Mouse (Mus musculus) hindbrain, embryonic 11.5 days (tissue): ENCODE results near the gene Itgav. TPM values are rescaled to one million over a fixed set of nuclear protein-coding genes. Genes with fewer than 3 reads are reported as not detected.

Experiments
- ATAC-seq: fragments of 200-750 bp; cut with Nextera tagmentation; 2 replicates; pipeline ENCODE4 v1.8.0; 2017; ENCODE audit warnings: mild to moderate bottlenecking, moderate TSS enrichment, moderate library complexity; ENCODE audit not compliant: low FRiP score
- DNase-seq: peaks from one replicate; pipeline ENCODE4 v3.0.0-alpha.2; 2015; ENCODE audit warnings: low spot score
- H3K27ac ChIP-seq: fragments of 300-500 bp; sonication (generic); 2 replicates; pipeline ENCODE4 v1.5.1; 2014; ENCODE audit warnings: mild to moderate bottlenecking, low read depth, low read length
- H3K27me3 ChIP-seq: fragments of 300-500 bp; sonication (generic); 2 replicates; pipeline ENCODE4 v1.6.1; 2014; ENCODE audit warnings: mild to moderate bottlenecking, low read length, moderate library complexity, mixed read lengths; ENCODE audit not compliant: control insufficient read depth, insufficient read depth
- H3K36me3 ChIP-seq: fragments of 300-500 bp; sonication (generic); 2 replicates; pipeline ENCODE4 v1.6.1; 2014; ENCODE audit warnings: mild to moderate bottlenecking, low read length, moderate library complexity, mixed read lengths; ENCODE audit not compliant: control insufficient read depth, insufficient read depth
- H3K4me1 ChIP-seq: fragments of 300-500 bp; sonication (generic); replicated peaks from 2 replicates; pipeline ENCODE4 v1.6.1; 2014; ENCODE audit warnings: low read length, mixed read lengths; ENCODE audit not compliant: control insufficient read depth, insufficient read depth
- H3K4me2 ChIP-seq: fragments of 300-500 bp; sonication (generic); replicated peaks from 2 replicates; pipeline ENCODE4 v1.6.1; 2014; ENCODE audit warnings: mild to moderate bottlenecking, low read depth, low read length
- H3K4me3 ChIP-seq: fragments of 300-500 bp; sonication (generic); 2 replicates; pipeline ENCODE4 v1.5.1; 2014; ENCODE audit warnings: low read depth, low read length
- H3K9ac ChIP-seq: fragments of 300-500 bp; sonication (generic); 2 replicates; pipeline ENCODE4 v1.6.1; 2014; ENCODE audit warnings: low read depth, low read length
- H3K9me3 ChIP-seq: fragments of 300-500 bp; sonication (generic); 2 replicates; pipeline ENCODE4 v1.6.1; 2016; ENCODE audit warnings: low read length; ENCODE audit not compliant: control insufficient read depth
- WGBS: fragments of 180-500 bp; shearing (Covaris S2); extraction: QIAGEN DNeasy Blood & Tissue Kit; methylation state at CpG from one replicate; pipeline ENCODE4 v1.1.7; 2014; 5-methylcytosine and 5-hydroxymethylcytosine counted together
- polyA plus RNA-seq: library from polyadenylated mRNA; unstranded; fragments of >200 nt; fragmentation: Nextera tagmentation; extraction: Ambion mirVana; gene quantifications from 2 replicates; pipeline ENCODE4 v1.2.1, GENCODE M21; 2014

Itgav gene
- polyA plus RNA-seq, 1 experiment from 2014 or later, result 42.8 TPM

DNA sequence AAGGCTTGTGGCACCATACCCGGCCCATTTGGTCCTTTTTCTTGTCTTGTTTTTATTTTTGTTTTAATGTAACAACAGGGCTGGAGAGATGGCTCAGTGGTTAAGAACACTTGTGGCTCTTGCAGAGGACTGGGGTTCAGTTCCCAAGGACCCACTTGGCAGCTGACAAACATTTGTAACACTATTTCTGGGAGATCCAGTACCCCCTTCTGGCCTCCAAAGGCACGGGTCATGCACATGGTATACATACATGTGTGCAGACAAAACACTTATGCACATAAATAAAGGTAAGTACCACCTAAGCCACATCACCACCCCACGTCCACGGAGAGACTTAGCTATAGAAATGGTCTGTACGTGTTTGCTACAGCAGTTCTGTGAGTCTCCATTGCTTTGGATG, 12.6 kb downstream of the Itgav start:
- H3K4me2 ChIP-seq, result no peak overlapping the region
- 93% methylated on average over 5 of the region's 5 CpGs for WGBS
- no peak for ATAC-seq
- H3K27me3 ChIP-seq, result no peaks in the 10 kb centered on the region
- H3K9ac ChIP-seq, result no peak overlapping the region
- DNase-seq, result no peak
- H3K4me1 ChIP-seq, result no peaks in the 10 kb centered on the region
- no peaks in the 10 kb centered on the region for H3K9me3 ChIP-seq
- H3K4me3 ChIP-seq, result no peak overlapping the region
- H3K27ac ChIP-seq, result no peak overlapping the region
- H3K36me3 ChIP-seq, result no peaks in the 10 kb centered on the region

DNA sequence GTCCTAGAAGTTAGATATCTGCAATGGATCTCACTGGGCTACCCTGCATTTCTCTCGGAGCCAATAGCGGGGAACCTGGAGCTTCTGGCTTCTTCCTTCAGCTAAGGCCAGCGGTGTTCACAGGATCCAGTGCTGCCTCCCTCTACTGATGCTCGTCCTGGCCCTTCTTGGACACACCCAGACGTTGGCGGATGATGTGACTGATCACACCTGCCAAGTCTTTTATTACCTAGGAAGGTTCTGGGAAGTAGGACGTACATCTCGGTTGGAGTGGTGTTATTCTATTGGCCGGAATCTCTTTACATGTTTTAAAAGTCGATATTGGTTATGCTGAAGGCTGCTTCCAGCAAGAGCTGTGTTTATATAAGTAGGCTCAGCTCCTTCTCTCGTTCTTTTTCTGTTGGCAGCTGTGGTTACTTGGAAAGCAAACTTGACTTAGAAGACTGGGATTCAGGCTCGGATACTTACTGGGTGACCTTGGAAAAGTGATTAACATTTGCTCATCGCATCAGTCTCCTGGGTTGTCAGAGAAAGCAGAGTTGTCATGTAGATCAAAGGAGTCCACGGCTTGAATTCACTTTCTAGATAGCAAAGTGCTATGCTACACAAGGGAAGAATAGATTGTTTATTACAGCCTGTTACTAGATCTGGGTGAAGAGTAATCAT, 14.5 kb downstream of the Itgav start:
- Histone ChIP-seq H3K9ac (no peak overlapping the region), H3K4me2 (no peak overlapping the region), H3K4me1 (no peaks in the 10 kb centered on the region), H3K27me3 (no peaks in the 10 kb centered on the region), H3K36me3 (no peaks in the 10 kb centered on the region), H3K27ac (no peak overlapping the region), H3K9me3 (no peaks in the 10 kb centered on the region), H3K4me3 (no peak overlapping the region)
- 87% methylated on average over 14 of the region's 14 CpGs for WGBS
- DNase-seq (no peak), ATAC-seq (no peak)

DNA sequence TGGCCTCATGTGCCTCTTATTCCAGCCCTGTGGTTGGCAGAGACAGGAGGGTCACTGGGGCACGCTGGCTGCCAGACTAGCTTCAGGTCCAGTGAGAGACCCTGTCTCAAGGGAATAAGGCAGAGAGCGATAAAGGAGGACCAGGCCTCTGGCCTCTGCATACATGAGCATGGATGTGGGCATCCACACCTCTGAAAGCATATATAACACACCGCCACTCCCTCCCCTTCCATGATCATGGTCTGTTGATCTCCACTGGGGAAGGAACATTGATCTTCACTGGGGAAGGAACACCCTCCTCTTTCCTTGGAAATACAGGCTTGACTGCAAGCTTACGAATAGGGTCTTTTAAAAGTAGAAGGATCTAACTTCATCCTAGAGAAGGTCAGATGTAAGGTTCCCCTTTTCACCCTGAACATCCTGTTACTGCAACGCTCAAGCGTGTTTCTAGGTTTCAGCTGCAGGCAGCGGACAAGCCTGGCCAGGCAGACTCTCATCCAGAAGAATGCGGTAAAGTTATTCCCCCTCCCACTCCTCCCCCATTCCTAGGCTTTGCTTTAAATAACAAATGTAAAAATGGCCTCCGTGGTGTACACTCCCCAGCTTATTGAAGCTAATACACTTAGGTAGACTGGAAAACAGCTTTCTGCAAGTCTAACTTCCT, 15.4 kb downstream of the Itgav start:
- Histone ChIP-seq H3K4me1 (no peaks in the 10 kb centered on the region), H3K36me3 (no peaks in the 10 kb centered on the region), H3K4me3 (no peak overlapping the region), H3K27me3 (no peaks in the 10 kb centered on the region), H3K27ac (no peak overlapping the region), H3K9me3 (no peaks in the 10 kb centered on the region), H3K4me2 (no peak overlapping the region), H3K9ac (no peak overlapping the region)
- WGBS, result 66% methylated on average over 9 of the region's 9 CpGs
- DNase-seq (no peak), ATAC-seq (no peak)

GRCm38 (mm10) chr2:83740601-83741031, 16.4 kb downstream of the Itgav start:
- Histone ChIP-seq H3K9me3 (no peaks in the 10 kb centered on the region), H3K27ac (no peak overlapping the region), H3K36me3 (no peaks in the 10 kb centered on the region), H3K9ac (no peak overlapping the region), H3K4me3 (no peak overlapping the region), H3K4me2 (no peak overlapping the region), H3K4me1 (no peaks in the 10 kb centered on the region), H3K27me3 (no peaks in the 10 kb centered on the region)
- 48% methylated on average over 5 of the region's 5 CpGs for WGBS
- no peak for DNase-seq
- no peak for ATAC-seq

DNA sequence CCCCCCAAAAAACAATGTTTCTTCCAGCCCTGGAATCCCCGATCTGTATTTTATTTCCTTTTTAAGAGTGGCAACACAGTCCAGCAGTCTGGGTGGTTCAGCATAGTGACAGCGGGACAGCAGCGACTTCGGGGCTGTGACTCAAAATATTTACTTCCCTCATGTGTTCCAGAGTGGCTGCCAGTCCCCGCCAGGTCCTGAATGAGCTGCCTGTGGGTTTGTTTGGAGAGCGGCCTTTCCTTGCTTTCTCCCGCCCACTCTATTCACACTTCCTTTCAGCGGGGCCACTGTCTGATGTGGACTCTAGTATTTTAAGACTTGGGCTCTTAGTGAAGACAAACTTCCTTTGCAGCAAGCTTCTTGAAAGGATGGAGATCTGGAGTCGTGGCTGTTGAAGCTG, 18.0 kb downstream of the Itgav start:
- Histone ChIP-seq H3K4me2 (no peak overlapping the region), H3K4me1 (no peaks in the 10 kb centered on the region), H3K9me3 (no peaks in the 10 kb centered on the region), H3K27ac (no peak overlapping the region), H3K4me3 (no peak overlapping the region), H3K27me3 (no peaks in the 10 kb centered on the region), H3K36me3 (no peaks in the 10 kb centered on the region), H3K9ac (no peak overlapping the region)
- ATAC-seq (no peak), DNase-seq (no peak)
- WGBS, result 43% methylated on average over 9 of the region's 9 CpGs

- H3K4me3 ChIP-seq, result no peak overlapping the region
- no peaks in the 10 kb centered on the region for H3K4me1 ChIP-seq
- no peaks in the 10 kb centered on the region for H3K27me3 ChIP-seq
- no peaks in the 10 kb centered on the region for H3K36me3 ChIP-seq
- ATAC-seq (no peak), DNase-seq (no peak)
- H3K4me2 ChIP-seq, result no peak overlapping the region
- H3K27ac ChIP-seq, result no peak overlapping the region
- no peaks in the 10 kb centered on the region for H3K9me3 ChIP-seq
- no peak overlapping the region for H3K9ac ChIP-seq
- WGBS, result 97% methylated on average over 2 of the region's 2 CpGs
These were observed 18.6 kb downstream of the Itgav start for GRCm38 (mm10) chr2:83742836-83743235.

- H3K4me3 ChIP-seq, result no peak overlapping the region
- H3K4me1 ChIP-seq, result no peaks in the 10 kb centered on the region
- no peak for ATAC-seq
- H3K9ac ChIP-seq, result no peak overlapping the region
- no peak overlapping the region for H3K4me2 ChIP-seq
- no peaks in the 10 kb centered on the region for H3K27me3 ChIP-seq
- H3K27ac ChIP-seq, result no peak overlapping the region
- no peaks in the 10 kb centered on the region for H3K9me3 ChIP-seq
- no peaks in the 10 kb centered on the region for H3K36me3 ChIP-seq
- 86% methylated on average over 9 of the region's 9 CpGs for WGBS
- no peak for DNase-seq
These were observed 20.2 kb downstream of the Itgav start for GRCm38 (mm10) chr2:83744276-83744952.

GRCm38 (mm10) chr2:83745257-83745656, 21.1 kb downstream of the Itgav start:
- WGBS, result 83% methylated on average over 6 of the region's 6 CpGs

More at GRCm38 (mm10) chr2:83745257-83745656, 21.1 kb downstream of the Itgav start:
- H3K27ac ChIP-seq, result no peak overlapping the region
- no peaks in the 10 kb centered on the region for H3K27me3 ChIP-seq
- H3K9ac ChIP-seq, result no peak overlapping the region
- H3K4me2 ChIP-seq, result no peak overlapping the region
- H3K4me1 ChIP-seq, result no peaks in the 10 kb centered on the region
- no peaks in the 10 kb centered on the region for H3K9me3 ChIP-seq
- ATAC-seq (no peak), DNase-seq (no peak)
- H3K4me3 ChIP-seq, result no peak overlapping the region
- H3K36me3 ChIP-seq, result no peaks in the 10 kb centered on the region
